Mouse (Mus musculus): Measurements from ENCODE around the gene Agfg1.

Agfg1 gene

GRCm38 (mm10) chr1:82824147-82824546 is 15.1 kb upstream of the Agfg1 start:
- DNase-seq (ENCODE audit: extremely low spot score, low read depth, low spot score), result no peak

- DNase-seq (ENCODE audit: extremely low spot score, low read depth, low spot score), result no peak
These were observed 14.0 kb upstream of the Agfg1 start for GRCm38 (mm10) chr1:82825256-82825655.

- no peak for DNase-seq (ENCODE audit: extremely low spot score, low read depth, low spot score)
These were observed 13.5 kb upstream of the Agfg1 start for GRCm38 (mm10) chr1:82825783-82826182.

GRCm38 (mm10) chr1:82826911-82827310 is 12.4 kb upstream of the Agfg1 start:
- DNase-seq (ENCODE audit: extremely low spot score, low read depth, low spot score), result no peak

DNA sequence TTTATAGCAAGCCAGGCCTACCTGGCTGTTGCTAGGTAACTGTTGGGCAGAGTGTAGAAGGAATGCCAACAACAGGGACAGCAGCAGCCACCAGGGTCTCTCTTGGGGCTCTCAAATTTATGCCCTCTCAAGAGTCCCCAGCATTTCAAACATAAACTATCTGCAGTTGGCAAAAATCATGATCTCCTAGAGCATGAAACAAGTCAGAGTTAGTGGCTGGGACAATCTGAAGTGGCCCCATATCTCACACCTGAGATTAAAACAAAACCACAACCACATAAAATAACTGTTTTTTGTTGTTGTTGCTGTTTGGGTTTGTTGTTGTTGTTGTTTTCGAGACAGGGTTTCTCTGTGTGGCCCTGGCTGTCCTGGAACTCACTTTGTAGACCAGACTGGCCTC is 8.5 kb upstream of the Agfg1 start:
- DNase-seq (ENCODE audit: extremely low spot score, low read depth, low spot score), result no peak

GRCm38 (mm10) chr1:82831547-82832240 is 7.6 kb upstream of the Agfg1 start:
- no peak for DNase-seq (ENCODE audit: extremely low spot score, low read depth, low spot score)

- no peak for DNase-seq (ENCODE audit: extremely low spot score, low read depth, low spot score)
These were observed 6.7 kb upstream of the Agfg1 start for GRCm38 (mm10) chr1:82832495-82833021.

GRCm38 (mm10) chr1:82833501-82833900 is 5.8 kb upstream of the Agfg1 start:
- no peak for DNase-seq (ENCODE audit: extremely low spot score, low read depth, low spot score)

DNA sequence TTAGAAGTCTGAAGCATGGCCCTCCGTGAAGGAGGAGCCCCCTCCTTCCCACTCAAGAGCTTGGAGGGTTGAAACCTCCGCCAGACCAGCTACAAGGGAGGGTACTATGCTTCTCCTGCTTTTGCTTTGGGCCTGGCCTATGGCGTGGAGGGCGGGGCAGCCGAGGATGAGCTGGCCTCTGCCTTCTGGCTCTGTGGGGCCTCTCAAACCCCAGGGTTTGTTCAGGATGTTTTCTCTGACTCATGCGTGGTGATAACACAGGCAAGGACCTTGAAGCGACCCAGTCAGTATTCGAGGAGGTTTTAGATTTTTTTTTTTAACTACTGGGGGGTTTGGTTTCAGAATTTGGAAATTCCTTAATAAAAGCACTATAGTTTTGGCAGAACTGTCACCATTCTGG is 4.7 kb upstream of the Agfg1 start:
- DNase-seq (ENCODE audit: extremely low spot score, low read depth, low spot score), result no peak

DNA sequence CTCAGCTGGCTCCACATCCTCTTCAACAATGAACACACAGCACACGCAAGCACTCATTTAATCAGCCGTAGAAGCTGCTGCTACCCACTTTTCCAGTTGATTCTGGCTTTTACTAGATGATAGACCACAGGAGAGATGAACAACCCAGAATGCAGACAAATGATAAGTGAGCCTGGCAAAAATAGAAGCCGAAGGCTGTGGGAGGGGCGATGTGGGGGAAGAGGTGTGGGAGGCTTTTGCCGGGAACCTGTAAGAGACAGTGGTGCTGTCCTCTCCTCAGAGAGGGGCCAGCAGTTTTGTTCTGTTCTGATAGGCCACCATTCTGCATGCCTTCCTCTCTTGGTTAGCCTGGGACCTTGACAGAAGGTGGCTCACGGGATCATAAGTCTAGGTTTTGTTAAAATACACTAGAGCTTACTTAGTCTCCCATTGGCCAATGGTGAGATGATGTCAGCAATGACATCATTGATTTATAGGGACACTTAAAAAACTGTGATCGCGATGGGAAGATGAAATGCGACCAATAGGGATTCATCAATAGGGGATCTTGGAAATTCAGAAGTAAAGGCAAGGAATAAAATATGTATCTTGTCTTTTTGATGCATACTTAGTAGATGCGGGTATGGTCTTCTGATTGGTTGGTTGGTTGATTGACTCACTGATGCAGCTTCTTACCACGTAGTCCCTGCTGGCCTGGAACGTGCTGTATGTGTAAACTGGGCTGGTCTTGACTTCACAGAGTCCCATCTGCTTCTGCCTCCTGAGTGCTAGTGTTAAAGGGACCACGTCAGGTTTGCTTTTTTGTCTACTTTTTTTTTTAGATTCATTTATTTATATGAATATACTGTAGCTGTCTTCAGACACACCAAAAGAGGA is 2.7 kb upstream of the Agfg1 start:
- DNase-seq (ENCODE audit: extremely low spot score, low read depth, low spot score), result no peak

DNA sequence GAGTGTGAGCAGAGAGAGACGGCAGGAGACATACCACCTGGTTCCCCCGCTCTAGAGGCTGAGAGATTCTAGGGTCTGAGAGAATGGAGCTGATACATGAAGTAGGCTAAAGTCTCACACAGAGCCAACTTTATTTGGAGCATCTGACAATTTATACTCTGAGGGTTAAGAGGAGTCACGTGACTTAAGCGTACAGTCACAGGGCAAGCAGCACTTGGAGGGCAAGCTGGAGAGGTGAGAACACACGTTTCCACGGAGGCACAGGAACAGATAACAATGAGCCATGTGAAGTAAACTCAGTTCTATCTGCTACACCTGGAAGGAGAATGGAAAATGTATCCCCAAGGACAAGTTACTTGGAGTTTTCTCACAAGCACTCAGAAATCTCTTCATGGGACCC is 1.7 kb upstream of the Agfg1 start:
- no peak for DNase-seq (ENCODE audit: extremely low spot score, low read depth, low spot score)

- no peak for DNase-seq (ENCODE audit: extremely low spot score, low read depth, low spot score)
These were observed 601 bp upstream of the Agfg1 start for GRCm38 (mm10) chr1:82838469-82839295.

DNA sequence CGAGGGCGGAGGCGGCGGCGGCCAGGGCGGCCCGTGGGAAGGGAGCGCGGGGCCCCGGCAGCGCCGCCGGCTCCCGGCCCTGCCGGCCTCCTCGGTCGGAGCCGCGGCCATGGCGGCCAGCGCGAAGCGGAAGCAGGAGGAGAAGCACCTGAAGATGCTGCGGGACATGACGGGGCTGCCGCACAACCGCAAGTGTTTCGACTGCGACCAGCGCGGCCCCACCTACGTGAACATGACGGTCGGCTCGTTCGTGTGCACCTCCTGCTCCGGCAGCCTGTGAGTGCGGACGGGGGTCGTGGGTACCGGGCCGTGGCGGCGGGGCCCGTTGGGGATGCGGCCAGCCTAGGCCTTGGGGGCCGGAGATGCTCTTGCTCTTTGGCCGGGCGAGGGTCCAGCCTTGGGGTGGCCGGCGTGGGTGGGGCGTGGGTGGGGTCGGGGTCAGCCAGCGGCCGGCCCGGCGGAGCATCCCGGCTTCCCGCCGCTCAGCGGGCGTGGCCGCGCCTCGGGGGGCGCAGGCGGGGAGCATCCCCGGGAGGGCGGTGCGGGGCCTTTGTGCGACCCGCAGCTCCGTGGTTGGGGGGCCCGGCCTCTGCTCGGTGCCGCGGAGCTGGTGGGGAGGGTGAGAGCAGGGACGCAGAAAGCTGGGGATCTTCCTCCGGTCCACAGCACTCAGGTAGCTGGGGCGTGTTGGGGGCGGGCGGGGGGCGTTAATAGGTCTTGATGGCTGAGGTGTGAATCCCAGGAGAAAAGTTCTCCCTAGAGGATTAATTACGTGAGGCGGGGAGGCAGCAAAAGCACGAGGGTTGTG is 535 bp downstream of the Agfg1 start:
- no peak for DNase-seq (ENCODE audit: extremely low spot score, low read depth, low spot score)

- DNase-seq (ENCODE audit: extremely low spot score, low read depth, low spot score), result no peak
These were observed 16.4 kb downstream of the Agfg1 start for GRCm38 (mm10) chr1:82855729-82856128.

DNA sequence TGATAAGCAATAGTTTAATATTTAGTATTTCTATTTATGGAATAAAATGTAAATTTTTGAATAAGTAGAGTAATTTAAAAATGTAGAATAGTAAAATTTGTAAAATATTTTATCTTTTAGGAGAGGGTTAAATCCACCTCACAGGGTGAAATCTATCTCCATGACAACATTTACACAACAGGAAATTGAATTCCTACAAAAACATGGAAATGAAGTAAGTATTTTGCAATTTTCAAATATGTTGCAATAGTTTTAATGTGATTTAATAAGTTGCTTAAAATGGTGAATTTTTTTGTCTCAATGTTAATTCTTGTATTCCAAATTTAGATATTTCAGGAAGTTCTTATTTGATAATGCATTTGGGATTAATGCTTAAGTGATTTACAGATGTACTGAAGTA is 19.0 kb downstream of the Agfg1 start:
- no peak for DNase-seq (ENCODE audit: extremely low spot score, low read depth, low spot score)

DNA sequence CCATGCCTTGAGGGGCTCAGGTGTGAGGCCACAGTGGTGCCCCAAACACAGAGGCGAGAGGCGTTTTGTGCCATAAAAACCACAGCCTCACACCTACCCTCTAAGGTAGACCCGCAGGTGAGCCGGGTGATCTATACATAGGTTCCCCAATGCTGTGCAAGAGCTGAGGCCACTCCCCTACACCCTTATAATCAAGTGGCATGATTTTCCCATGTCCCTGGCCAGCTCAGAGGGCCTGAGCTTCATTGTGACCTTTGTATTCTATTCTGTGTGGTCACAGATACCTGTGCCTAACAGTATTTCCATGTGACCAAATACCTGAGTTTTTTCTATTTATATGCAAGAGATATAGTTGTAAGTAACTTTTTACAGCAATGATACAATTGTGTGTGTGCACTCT is 21.1 kb downstream of the Agfg1 start:
- no peak for DNase-seq (ENCODE audit: extremely low spot score, low read depth, low spot score)

GRCm38 (mm10) chr1:82870202-82870601 is 30.9 kb downstream of the Agfg1 start:
- no peak for DNase-seq (ENCODE audit: extremely low spot score, low read depth, low spot score)

DNA sequence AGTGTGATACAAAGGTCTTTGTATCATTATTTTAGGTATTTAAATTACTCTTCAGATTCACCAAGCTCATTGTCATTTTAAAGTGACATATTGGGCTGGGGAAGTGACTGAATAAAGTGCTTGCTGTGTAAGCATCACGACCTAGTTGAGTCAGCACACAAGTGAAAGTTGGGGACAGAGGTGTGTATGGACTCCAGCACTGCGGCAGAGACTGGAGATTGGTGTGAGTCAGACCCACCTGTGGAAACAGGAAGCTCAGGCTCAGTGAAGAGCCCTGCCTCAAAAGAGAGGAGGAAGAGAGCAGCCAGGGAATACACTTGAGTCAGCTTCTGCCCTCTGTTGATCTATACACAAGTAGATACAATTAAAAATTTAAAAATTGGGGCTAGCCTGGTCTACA is 39.9 kb downstream of the Agfg1 start:
- DNase-seq (ENCODE audit: extremely low spot score, low read depth, low spot score), result no peak

GRCm38 (mm10) chr1:82880196-82880595 is 40.9 kb downstream of the Agfg1 start:
- DNase-seq (ENCODE audit: extremely low spot score, low read depth, low spot score), result no peak

DNA sequence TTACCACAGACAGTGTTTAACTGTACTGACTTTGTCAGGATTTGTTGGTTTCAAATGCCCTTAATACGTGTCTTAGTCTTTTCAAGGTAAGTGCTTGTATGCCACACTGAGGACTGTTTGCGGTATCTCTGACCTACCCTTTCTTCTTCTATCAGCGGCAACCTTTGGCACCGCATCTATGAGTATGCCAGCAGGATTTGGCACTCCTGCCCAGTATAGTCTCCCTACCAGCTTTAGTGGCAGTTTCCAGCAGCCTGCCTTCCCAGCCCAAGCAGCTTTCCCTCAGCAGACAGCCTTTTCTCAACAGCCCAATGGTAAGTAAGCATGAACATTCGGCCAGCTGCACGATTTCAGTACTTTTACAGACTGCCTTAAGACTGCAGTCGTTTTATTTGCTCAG is 54.0 kb downstream of the Agfg1 start:
- DNase-seq (ENCODE audit: extremely low spot score, low read depth, low spot score), result no peak
